Mouse (Mus musculus): ENCODE data around the gene Zik1. TPM values are rescaled to one million over a fixed set of nuclear protein-coding genes. Genes with fewer than 3 reads are reported as not detected.

The Zik1 gene
- polyA plus RNA-seq (2015; fragmentation: Nextera tagmentation; extraction: Ambion mirVana): 26.8 and 34.4 TPM in 2 replicates

DNA sequence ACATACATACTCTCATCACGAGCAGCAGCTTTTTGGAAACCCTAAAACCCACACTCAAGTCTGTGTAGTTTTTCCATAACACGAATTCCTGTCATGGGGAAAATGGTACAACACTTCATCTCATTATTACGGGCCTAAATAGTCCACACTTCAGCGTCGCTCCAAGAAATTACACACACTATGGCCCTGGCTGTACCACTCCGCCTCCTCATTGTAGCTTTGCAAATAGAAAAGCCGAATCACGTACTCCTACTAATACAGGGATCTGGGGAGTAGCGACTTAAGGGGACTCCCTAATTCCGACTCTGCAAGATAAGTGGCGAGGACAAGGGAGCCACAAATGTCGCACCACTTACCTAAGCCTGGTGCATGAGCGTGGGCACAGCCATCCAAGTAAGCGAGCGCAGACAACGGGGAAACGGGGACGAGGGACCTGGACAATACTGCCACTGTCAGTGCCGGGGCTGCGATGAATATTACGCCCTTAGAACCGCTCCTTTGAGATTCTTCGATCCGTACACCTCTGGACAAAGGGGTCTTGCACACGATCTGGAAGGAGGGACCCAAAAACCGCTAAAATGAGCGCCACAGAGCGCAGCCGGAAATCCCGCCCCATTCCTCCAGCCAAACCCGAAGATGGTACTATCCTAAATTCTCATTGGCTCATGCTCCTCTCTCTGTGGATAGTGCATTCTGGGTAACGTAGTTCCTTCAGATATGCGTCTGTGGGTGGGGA, at the start of gene Zik1:
Zik1 (minus strand) TSS at position 609 of the 736 bp plus-strand sequence.
- H3K9ac ChIP-seq (ENCODE audit: low read depth, low read length): peak within 1 kb of the TSS; percentile 85
- WGBS: 1% methylated on average over 32 of the region's 33 CpGs

DNA sequence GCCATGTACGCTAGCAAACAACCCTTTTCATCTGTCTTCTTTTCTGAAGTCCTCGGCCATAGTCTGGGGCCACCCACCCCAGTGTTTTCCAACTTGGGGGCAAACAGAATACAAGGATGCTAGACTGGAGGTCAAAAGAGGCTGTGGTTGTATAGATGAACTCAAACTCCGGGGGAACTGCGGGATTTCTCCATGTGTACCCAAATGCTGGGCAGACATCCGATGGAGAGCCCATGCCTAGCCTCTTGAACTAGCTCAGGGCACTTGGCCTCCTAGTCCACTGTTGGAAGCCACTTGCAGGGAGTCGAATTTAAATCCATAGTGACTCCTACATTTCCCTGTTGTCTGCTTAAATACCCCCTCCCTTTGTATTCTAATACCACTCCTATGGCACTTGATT, 384 bp upstream of the Zik1 start:
- H3K27ac ChIP-seq (ENCODE audit: low read depth, low read length): peak overlapping the region; percentile 41; the same call in 1 of the 2 replicates
- H3K4me3 ChIP-seq (ENCODE audit: low read length): peak overlapping the region; percentile 69

More for the DNA sequence above, at the start of gene Zik1:
- ATAC-seq: peak; percentile 99
- Histone ChIP-seq H3K4me2 (ENCODE audit: low read length) (peak within 1 kb of the TSS; percentile 62), H3K27ac (ENCODE audit: low read depth, low read length) (peak within 1 kb of the TSS; percentile 75), H3K4me3 (ENCODE audit: low read length) (peak within 1 kb of the TSS; percentile 69), H3K27me3 (replicated peaks; ENCODE audit: control insufficient read depth, insufficient read depth, low read length) (no peaks in the 10 kb centered on the region), H3K4me1 (ENCODE audit: control insufficient read depth, insufficient read depth, low read depth, low read length) (peaks cover 9% of the 10 kb centered on the region), H3K9me3 (ENCODE audit: control insufficient read depth, low read length) (no peaks in the 10 kb centered on the region), H3K36me3 (ENCODE audit: control insufficient read depth, insufficient read depth, low read length) (peaks cover 24% of the 10 kb centered on the region)

DNA sequence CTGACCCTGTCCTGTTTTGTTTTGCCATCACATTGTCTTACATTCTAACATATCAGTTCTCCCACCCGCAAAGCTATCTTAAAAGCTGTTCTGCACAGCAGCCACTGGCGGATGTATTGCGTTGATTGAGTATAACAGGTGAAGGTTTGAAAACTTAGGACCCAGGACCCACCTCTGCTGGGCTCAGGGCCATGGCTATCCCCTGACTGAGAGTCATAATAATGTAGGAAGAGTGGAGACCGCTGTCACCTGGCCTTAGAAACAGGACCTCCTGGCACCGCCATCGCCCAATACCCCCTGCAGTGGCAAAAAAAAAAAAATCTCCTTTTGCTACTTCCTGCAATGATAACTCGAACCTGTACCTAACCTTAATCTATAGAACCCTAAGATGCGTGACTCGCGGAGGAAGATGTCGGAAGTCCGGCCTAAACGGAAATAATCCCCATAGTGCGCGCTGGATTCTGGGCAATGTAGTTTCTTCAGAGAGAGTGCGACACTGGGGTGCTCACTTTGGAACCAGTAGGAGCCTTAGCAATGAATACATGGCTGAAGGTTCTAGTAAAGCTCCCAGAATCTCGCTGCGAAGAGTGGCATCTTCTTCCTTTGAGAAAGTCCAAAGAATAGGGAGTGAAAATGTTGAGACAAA, 14.5 kb downstream of the Zik1 start:
- Histone ChIP-seq H3K4me3 (ENCODE audit: low read length) (peak overlapping the region; percentile 33), H3K9ac (ENCODE audit: low read depth, low read length) (peak overlapping the region; percentile 22; the same call in 1 of the 2 replicates), H3K4me2 (ENCODE audit: low read length) (peak overlapping the region; percentile 48), H3K36me3 (ENCODE audit: control insufficient read depth, insufficient read depth, low read length) (no peaks in the 10 kb centered on the region), H3K4me1 (ENCODE audit: control insufficient read depth, insufficient read depth, low read depth, low read length) (no peaks in the 10 kb centered on the region), H3K9me3 (ENCODE audit: control insufficient read depth, low read length) (no peaks in the 10 kb centered on the region), H3K27me3 (replicated peaks; ENCODE audit: control insufficient read depth, insufficient read depth, low read length) (no peaks in the 10 kb centered on the region), H3K27ac (ENCODE audit: low read depth, low read length) (no peak overlapping the region)
- 66% methylated on average over 18 of the region's 18 CpGs for WGBS
- ATAC-seq: peak; percentile 86

More for the DNA sequence above, 384 bp upstream of the Zik1 start:
- Histone ChIP-seq H3K36me3 (ENCODE audit: control insufficient read depth, insufficient read depth, low read length) (peaks cover 18% of the 10 kb centered on the region), H3K4me2 (ENCODE audit: low read length) (peak overlapping the region; percentile 62), H3K27me3 (replicated peaks; ENCODE audit: control insufficient read depth, insufficient read depth, low read length) (no peaks in the 10 kb centered on the region), H3K9ac (ENCODE audit: low read depth, low read length) (peak overlapping the region; percentile 35), H3K9me3 (ENCODE audit: control insufficient read depth, low read length) (no peaks in the 10 kb centered on the region), H3K4me1 (ENCODE audit: control insufficient read depth, insufficient read depth, low read depth, low read length) (peaks cover 9% of the 10 kb centered on the region)
- ATAC-seq: no peak
- WGBS: 36% methylated on average over 6 of the region's 6 CpGs

DNA sequence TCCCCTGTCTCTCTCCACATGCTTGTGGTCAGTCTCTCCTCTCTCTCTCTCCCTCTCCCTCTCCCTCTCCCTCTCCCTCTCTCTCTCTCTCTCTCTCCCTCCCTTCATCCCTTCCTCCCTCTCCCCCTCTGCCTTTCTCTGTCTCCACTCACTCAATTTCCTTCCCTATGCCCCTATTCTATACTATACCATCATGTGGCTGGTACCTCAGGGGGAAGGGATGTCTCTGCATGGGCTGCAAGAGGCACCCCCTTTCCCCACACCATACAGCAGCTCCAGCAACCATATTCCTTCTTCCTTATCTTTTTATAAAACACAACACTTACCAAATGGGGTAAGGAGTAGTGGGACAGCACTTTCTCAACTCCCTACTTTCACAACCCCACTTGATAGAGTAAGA, 15.4 kb downstream of the Zik1 start:
- Histone ChIP-seq H3K27ac (ENCODE audit: low read depth, low read length) (no peak overlapping the region), H3K27me3 (replicated peaks; ENCODE audit: control insufficient read depth, insufficient read depth, low read length) (no peaks in the 10 kb centered on the region), H3K9me3 (ENCODE audit: control insufficient read depth, low read length) (no peaks in the 10 kb centered on the region), H3K4me1 (ENCODE audit: control insufficient read depth, insufficient read depth, low read depth, low read length) (no peaks in the 10 kb centered on the region), H3K9ac (ENCODE audit: low read depth, low read length) (no peak overlapping the region), H3K4me3 (ENCODE audit: low read length) (no peak overlapping the region), H3K4me2 (ENCODE audit: low read length) (no peak overlapping the region), H3K36me3 (ENCODE audit: control insufficient read depth, insufficient read depth, low read length) (no peaks in the 10 kb centered on the region)
- ATAC-seq: no peak; the same call in 1 of the 2 replicates

DNA sequence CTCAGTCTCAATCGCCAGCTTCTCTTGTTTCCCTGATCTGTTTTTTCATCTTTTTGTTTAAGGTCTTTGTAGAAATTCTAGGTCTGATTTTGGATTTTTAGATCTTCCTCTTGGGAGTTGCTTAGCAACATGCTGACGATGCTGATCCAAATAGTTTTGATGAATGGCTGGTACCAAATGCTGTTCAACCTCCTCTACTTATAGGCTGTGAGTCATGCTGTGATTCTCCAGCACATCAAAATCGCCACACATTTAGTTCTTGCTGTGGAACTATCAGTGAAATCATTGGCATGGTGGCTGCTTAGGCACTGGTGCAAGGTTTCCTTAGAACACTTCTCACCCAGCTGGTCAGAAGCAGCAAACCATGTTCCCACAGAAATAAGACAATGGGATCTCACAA, 37.0 kb downstream of the Zik1 start:
- H3K9me3 ChIP-seq (ENCODE audit: control insufficient read depth, low read length): peaks cover 4% of the 10 kb centered on the region
- H3K4me1 ChIP-seq (ENCODE audit: control insufficient read depth, insufficient read depth, low read depth, low read length): no peaks in the 10 kb centered on the region
- H3K9ac ChIP-seq (ENCODE audit: low read depth, low read length): no peak overlapping the region
- H3K4me3 ChIP-seq (ENCODE audit: low read length): no peak overlapping the region
- no peak for ATAC-seq
- 73% methylated on average over 3 of the region's 3 CpGs for WGBS
- no peak overlapping the region for H3K27ac ChIP-seq (ENCODE audit: low read depth, low read length)
- H3K4me2 ChIP-seq (ENCODE audit: low read length): no peak overlapping the region
- H3K27me3 ChIP-seq (replicated peaks; ENCODE audit: control insufficient read depth, insufficient read depth, low read length): no peaks in the 10 kb centered on the region
- no peaks in the 10 kb centered on the region for H3K36me3 ChIP-seq (ENCODE audit: control insufficient read depth, insufficient read depth, low read length)

DNA sequence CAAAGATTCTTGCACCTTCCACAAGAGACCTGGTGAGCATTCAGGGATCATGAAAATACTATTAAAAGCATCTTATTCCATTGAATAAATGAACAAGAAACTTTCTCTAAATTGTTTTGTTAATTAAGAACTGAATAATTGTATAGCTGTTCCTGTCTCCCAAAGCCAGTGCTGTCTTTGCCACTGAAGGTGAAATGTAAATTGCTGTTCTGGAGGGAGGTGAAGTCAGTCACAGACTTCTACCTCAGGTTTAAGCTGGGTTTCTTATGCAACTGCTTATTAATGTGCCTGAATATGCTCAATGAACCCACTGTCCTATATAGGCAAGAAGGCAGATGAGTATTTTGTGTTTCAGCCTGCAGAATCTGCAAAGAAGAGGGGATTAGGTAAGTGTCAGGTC, 52.2 kb downstream of the Zik1 start, which contains the start of gene Vmn1r67:
Vmn1r67 (plus strand) TSS at position 301 of the 400 bp plus-strand sequence.
- Histone ChIP-seq H3K4me2 (ENCODE audit: low read length) (no peak within 1 kb of the TSS), H3K9me3 (ENCODE audit: control insufficient read depth, low read length) (peaks cover 6% of the 10 kb centered on the region), H3K36me3 (ENCODE audit: control insufficient read depth, insufficient read depth, low read length) (no peaks in the 10 kb centered on the region), H3K4me1 (ENCODE audit: control insufficient read depth, insufficient read depth, low read depth, low read length) (no peaks in the 10 kb centered on the region), H3K27me3 (replicated peaks; ENCODE audit: control insufficient read depth, insufficient read depth, low read length) (no peaks in the 10 kb centered on the region), H3K4me3 (ENCODE audit: low read length) (no peak within 1 kb of the TSS), H3K27ac (ENCODE audit: low read depth, low read length) (no peak within 1 kb of the TSS), H3K9ac (ENCODE audit: low read depth, low read length) (no peak within 1 kb of the TSS)
- no peak for ATAC-seq

Other genes starting within 250 kb of the Zik1 start
- not detected in 2 replicates for gene Vmn1r66, start 217.4 kb downstream of the Zik1 start, polyA plus RNA-seq (2015; fragmentation: Nextera tagmentation; extraction: Ambion mirVana)
- gene Vmn1r67, start 52.1 kb downstream of the Zik1 start, polyA plus RNA-seq (2015; fragmentation: Nextera tagmentation; extraction: Ambion mirVana): not detected in 2 replicates
- gene Vmn1r68, start 63.1 kb upstream of the Zik1 start, polyA plus RNA-seq (2015; fragmentation: Nextera tagmentation; extraction: Ambion mirVana): not detected in 2 replicates
- not detected in 2 replicates for gene Vmn1r69, start 118.3 kb upstream of the Zik1 start, polyA plus RNA-seq (2015; fragmentation: Nextera tagmentation; extraction: Ambion mirVana)
- gene Vmn1r70, start 136.1 kb upstream of the Zik1 start, polyA plus RNA-seq (2015; fragmentation: Nextera tagmentation; extraction: Ambion mirVana): not detected in 2 replicates
- not detected in 2 replicates for gene Nlrp4b, start 192.4 kb upstream of the Zik1 start, polyA plus RNA-seq (2015; fragmentation: Nextera tagmentation; extraction: Ambion mirVana)